Mouse (Mus musculus): Measurements from ENCODE around the gene Slc10a1. TPM values are rescaled to one million over a fixed set of nuclear protein-coding genes. Genes with fewer than 3 reads are reported as not detected.

Gene Slc10a1
- 1.7 TPM for polyA plus RNA-seq (2017; shearing (Covaris generic))

DNA sequence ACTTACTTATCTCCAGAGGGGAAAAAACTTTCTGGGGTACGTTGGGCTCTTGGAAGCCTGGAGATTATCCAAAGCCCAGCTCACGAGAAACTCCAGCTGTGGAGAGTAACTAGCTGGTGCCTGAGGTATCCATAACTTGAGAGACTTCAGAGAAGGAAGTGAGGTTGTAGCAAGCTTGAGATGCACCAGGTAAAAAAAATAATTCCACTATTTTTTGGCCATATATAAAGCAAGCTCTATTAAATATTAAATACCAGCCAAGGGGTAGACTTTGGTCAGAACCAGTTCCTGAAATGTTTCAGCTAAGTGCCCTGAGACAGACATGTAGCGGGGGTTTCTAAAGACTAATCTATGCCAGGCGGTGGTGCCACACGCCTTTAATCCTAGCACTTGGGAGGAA is at the start of gene Slc10a1:
Gene Slc10a1, minus strand, starts transcription at position 101 of the 400 bp plus-strand sequence.

DNA sequence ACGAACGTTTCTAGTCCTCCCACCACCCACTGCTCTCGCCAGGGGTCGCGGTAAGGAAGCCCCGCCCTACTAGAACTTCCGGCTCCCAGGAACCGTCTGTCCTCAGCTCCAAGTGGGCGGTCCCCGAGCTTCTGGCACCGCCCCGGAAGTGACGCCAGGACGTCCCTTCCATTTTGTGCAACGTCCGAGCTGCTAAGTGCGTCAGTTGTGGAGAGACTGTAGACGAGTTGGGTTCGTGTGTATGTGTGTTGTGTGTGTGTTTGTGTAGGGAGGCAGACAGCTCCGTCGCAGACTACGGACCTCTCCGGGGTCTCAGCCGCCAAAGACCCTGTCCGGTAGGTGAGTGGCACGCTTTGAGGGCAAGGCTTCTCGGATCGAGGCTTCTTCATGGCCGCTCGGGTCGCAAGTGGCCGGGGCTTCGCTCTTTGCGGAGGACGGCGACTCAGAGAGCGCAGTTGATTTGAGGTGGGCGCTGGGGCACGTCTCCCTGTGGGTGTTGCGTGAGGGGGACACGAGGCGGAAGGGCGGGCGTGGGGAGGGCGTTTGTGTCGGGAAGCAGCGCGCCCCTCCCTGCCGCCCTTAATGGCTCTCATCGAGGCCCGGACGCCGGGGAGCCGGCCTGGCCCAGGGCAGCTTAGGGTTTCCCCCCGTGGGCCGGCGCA is 23.0 kb downstream of the Slc10a1 start, which contains the start of gene Srsf5:
Gene Srsf5, plus strand, starts transcription at position 171 of the 662 bp plus-strand sequence.

Other genes with a start within 250 kb of the Slc10a1 start
- gene Ccdc177, start 208.0 kb downstream of the Slc10a1 start, polyA plus RNA-seq (2017; shearing (Covaris generic)) = not detected
- gene Susd6, start 178.2 kb downstream of the Slc10a1 start, polyA plus RNA-seq (2017; shearing (Covaris generic)) = 157 TPM
- 1,069 TPM for gene Srsf5, start 23.2 kb downstream of the Slc10a1 start, polyA plus RNA-seq (2017; shearing (Covaris generic))
- gene Smoc1, start 58.1 kb upstream of the Slc10a1 start, polyA plus RNA-seq (2017; shearing (Covaris generic)) = 0.24 TPM